Mouse (Mus musculus) frontal cortex, postnatal 36 days (tissue): ENCODE measurements around the gene Crhr1.
"Not testable (repeated sequence)": the region's sequence is repeated elsewhere in the genome, so short reads cannot be mapped to it uniquely, and the experiment has no call there.

ENCODE experiments used
- DNase-seq, 2 experiments: peaks; one replicate each; pipeline ENCODE4 v3.0.0; 2022; ENCODE audit warnings: low spot score in 2 of 2

Gene Crhr1

GRCm38 (mm10) chr11:104195791-104196190 is 63.1 kb downstream of the Crhr1 start:
- DNase-seq = peak; percentile 92 to 97

GRCm38 (mm10) chr11:104197861-104198260 is 65.2 kb downstream of the Crhr1 start:
- DNase-seq = no peak

- DNase-seq = no peak
Measured at GRCm38 (mm10) chr11:104203271-104203670, 70.6 kb downstream of the Crhr1 start.

- no peak for DNase-seq
Measured at GRCm38 (mm10) chr11:104206573-104206972, 73.9 kb downstream of the Crhr1 start.

- no peak for DNase-seq
Measured at GRCm38 (mm10) chr11:104209041-104209440, 76.4 kb downstream of the Crhr1 start.

GRCm38 (mm10) chr11:104211251-104211650 is 78.6 kb downstream of the Crhr1 start:
- no peak for DNase-seq

- DNase-seq = not testable (repeated sequence)
Measured at GRCm38 (mm10) chr11:104214128-104214527, 81.5 kb downstream of the Crhr1 start.

- no peak for DNase-seq
Measured at GRCm38 (mm10) chr11:104218075-104218474, 85.4 kb downstream of the Crhr1 start.

GRCm38 (mm10) chr11:104220291-104220690 is 87.6 kb downstream of the Crhr1 start:
- DNase-seq = no peak

GRCm38 (mm10) chr11:104221751-104222150 is 89.1 kb downstream of the Crhr1 start:
- DNase-seq = no peak

- DNase-seq = no peak
Measured at GRCm38 (mm10) chr11:104223301-104223700, 90.6 kb downstream of the Crhr1 start.
